16 mouse cellular contexts compared by ENCODE assay signal in the genomic region with DNA sequence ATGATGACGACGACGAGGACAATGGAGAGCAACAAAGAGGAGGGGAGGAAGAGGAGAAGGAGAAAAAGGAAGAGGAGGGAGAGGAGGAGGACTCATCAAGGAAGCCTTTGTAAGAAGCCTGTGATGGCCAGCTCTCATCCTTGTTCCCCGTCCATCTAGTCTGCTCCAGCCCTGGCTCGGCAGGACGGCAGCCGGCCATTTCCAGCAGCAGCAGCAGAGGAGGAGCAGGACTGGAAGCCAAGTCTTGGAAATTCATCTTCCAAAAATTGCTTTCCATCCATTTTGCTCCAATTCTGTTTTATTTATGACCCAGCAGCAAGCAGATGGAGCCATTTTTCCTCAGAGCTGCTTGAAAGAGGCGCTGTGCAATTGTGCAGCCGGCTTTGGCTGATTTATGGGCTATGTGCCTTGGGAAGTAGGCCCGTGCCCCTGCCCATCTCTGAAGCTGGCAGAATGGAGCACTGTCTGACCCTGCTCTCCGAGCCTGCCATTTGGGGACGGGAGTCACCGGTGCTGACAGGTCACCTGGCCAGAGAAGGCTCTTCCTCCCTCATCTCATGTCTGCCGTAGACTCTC.
DNase-seq lines count a peak whose midpoint lies in the region; ATAC-seq and TF ChIP-seq lines count a peak whose summit lies in the region.
"Had no signal": no experiment of that assay in that cellular context is flagged by ENCODE, and none has a peak within 500 bp of the region (broad histone marks: within the 10 kb centered on the region; RNA-seq: fewer than 3 reads in every experiment).

No protein-coding gene starts in this region.

- no peaks in the 10 kb centered on the region for H3K9me3 ChIP-seq in kidney, embryonic 14.5 days (ENCODE audit: control insufficient read depth, low read length)
- H3K9me3 ChIP-seq: kidney, embryonic 15.5 days; lung, embryonic 15.5 days had no signal

- H3K9ac ChIP-seq in kidney, embryonic 14.5 days (ENCODE audit: low read depth, low read length), result no peak overlapping the region
- H3K9ac ChIP-seq: kidney, embryonic 15.5 days; lung, embryonic 15.5 days had no signal

- no peak for TF ChIP-seq CTCF in gastrocnemius, adult 2 months (IDR thresholded peaks at IDR 0.05)

- H3K27ac ChIP-seq in gastrocnemius, adult 2 months, result no peak overlapping the region
- no peak overlapping the region for H3K27ac ChIP-seq in kidney, embryonic 14.5 days (ENCODE audit: low read depth, low read length)
- H3K27ac ChIP-seq: kidney, embryonic 15.5 days; lung, embryonic 15.5 days had no signal

- intact Hi-C loops in gastrocnemius, adult 2 months (cut with DNase I), result no loop called here
- intact Hi-C loops in gastrocnemius, postnatal 36 days (cut with DNase I), result no loop called here

- DNase-seq in adrenal gland, adult (ENCODE audit: inconsistent age in 2 of 2, low spot score in 1 of 2), result peak; percentile 9 to 41
- DNase-seq in adrenal gland, postnatal 4 days (ENCODE audit: low spot score in 2 of 2), result no peak
- peak; percentile 33 for DNase-seq in gastrocnemius, adult 2 months
- DNase-seq in gastrocnemius, postnatal 36 days, result no peak
- DNase-seq in kidney, postnatal 14 days, result peak; percentile 4
- DNase-seq in urinary bladder, postnatal 14 days (ENCODE audit: low spot score), result peak; percentile 9
- DNase-seq in urinary bladder, postnatal 4 days (ENCODE audit: low spot score in 2 of 2), result no peak
- DNase-seq: heart, adult 18-20 months; right cerebral cortex, adult 18-20 months; thymus, postnatal 4 days had no signal

- WGBS in kidney, embryonic 14.5 days, result 44% methylated on average over 14 of the region's 14 CpGs

- no peak overlapping the region for H3K4me3 ChIP-seq in gastrocnemius, adult 2 months
- H3K4me3 ChIP-seq in kidney, embryonic 14.5 days (ENCODE audit: low read length), result no peak overlapping the region
- H3K4me3 ChIP-seq: kidney, embryonic 15.5 days; lung, embryonic 15.5 days had no signal

- no peak for ATAC-seq in kidney, embryonic 14.5 days (ENCODE audit: low FRiP score, low TSS enrichment)
- ATAC-seq: forebrain, embryonic 14.5 days; midbrain, embryonic 16.5 days had no signal

- no peak overlapping the region for H3K4me2 ChIP-seq in kidney, embryonic 14.5 days (replicated peaks; ENCODE audit: low read depth, low read length)
- H3K4me2 ChIP-seq: kidney, embryonic 15.5 days; lung, embryonic 15.5 days had no signal

- H3K4me1 ChIP-seq in kidney, embryonic 14.5 days (ENCODE audit: control insufficient read depth, insufficient read depth, low read length), result no peaks in the 10 kb centered on the region
- H3K4me1 ChIP-seq: lung, embryonic 15.5 days had no signal

- H3K36me3 ChIP-seq in kidney, embryonic 14.5 days (ENCODE audit: control insufficient read depth, insufficient read depth, low read length), result no peaks in the 10 kb centered on the region
- H3K36me3 ChIP-seq: kidney, embryonic 15.5 days; lung, embryonic 15.5 days had no signal

- no peaks in the 10 kb centered on the region for H3K27me3 ChIP-seq in kidney, embryonic 14.5 days (ENCODE audit: control insufficient read depth, insufficient read depth, low read length)
- H3K27me3 ChIP-seq: CH12.LX; lung, embryonic 15.5 days had no signal

Comparison
In these comparisons a context has a peak if more than half of its experiments do, and no peak if none do; other contexts are left out.
1. DNase-seq: peak in adrenal gland, adult (2 of 2), gastrocnemius, adult 2 months (single experiment), kidney, postnatal 14 days (single experiment) and urinary bladder, postnatal 14 days (single experiment); none in adrenal gland, postnatal 4 days (0 of 2), gastrocnemius, postnatal 36 days (0 of 2) and urinary bladder, postnatal 4 days (0 of 2).